Mouse (Mus musculus) forebrain, embryonic 13.5 days (tissue): ENCODE data around the gene Clec11a. TPM values are rescaled to one million over a fixed set of nuclear protein-coding genes. Genes with fewer than 3 reads are reported as not detected.

ENCODE experiments used
- ATAC-seq: fragments of 200-750 bp; cut with Nextera tagmentation; 2 replicates; pipeline ENCODE4 v1.8.0; 2017
- H3K27ac ChIP-seq: fragments of 300-500 bp; sonication (generic); 2 replicates; pipeline ENCODE4 v1.5.1; 2015; ENCODE audit warnings: inconsistent platforms, mild to moderate bottlenecking, moderate library complexity
- H3K27me3 ChIP-seq: fragments of 300-500 bp; sonication (generic); 2 replicates; pipeline ENCODE4 v1.6.1; 2015; ENCODE audit warnings: mild to moderate bottlenecking, inconsistent platforms
- H3K36me3 ChIP-seq: fragments of 300-500 bp; sonication (generic); 2 replicates; pipeline ENCODE4 v1.6.1; 2015; ENCODE audit warnings: mild to moderate bottlenecking, inconsistent platforms; ENCODE audit not compliant: poor library complexity, severe bottlenecking
- H3K4me1 ChIP-seq: fragments of 300-500 bp; sonication (generic); 2 replicates; pipeline ENCODE4 v1.6.1; 2015; ENCODE audit warnings: inconsistent platforms
- H3K4me2 ChIP-seq: fragments of 300-500 bp; sonication (generic); 2 replicates; pipeline ENCODE4 v1.6.1; 2015; ENCODE audit warnings: inconsistent platforms, mild to moderate bottlenecking, moderate library complexity
- H3K4me3 ChIP-seq: fragments of 300-500 bp; sonication (generic); 2 replicates; pipeline ENCODE4 v1.5.1; 2015; ENCODE audit warnings: mild to moderate bottlenecking, inconsistent platforms
- H3K9ac ChIP-seq: fragments of 300-500 bp; sonication (generic); 2 replicates; pipeline ENCODE4 v1.6.1; 2015; ENCODE audit warnings: mild to moderate bottlenecking, inconsistent platforms
- H3K9me3 ChIP-seq: fragments of 300-500 bp; sonication (generic); replicated peaks from 2 replicates; pipeline ENCODE4 v1.6.1; 2016; ENCODE audit warnings: inconsistent platforms
- WGBS: fragments of 180-500 bp; shearing (Covaris S2); methylation state at CpG from one replicate; pipeline ENCODE4 v1.1.7; 2015; 5-methylcytosine and 5-hydroxymethylcytosine counted together
- polyA plus RNA-seq: library from polyadenylated mRNA; unstranded; fragments of >200 nt; fragmentation: Nextera tagmentation; extraction: Ambion mirVana; gene quantifications from 2 replicates; pipeline ENCODE4 v1.2.1, GENCODE M21; 2015

Gene Clec11a
- polyA plus RNA-seq = 3.0 and 3.4 TPM in 2 replicates

GRCm38 (mm10) chr7:44306516-44307240 lies at the start of gene Clec11a:
TSS of gene Clec11a (minus strand) at chr7:44306902.
- H3K27me3 ChIP-seq = no peaks in the 10 kb centered on the region
- no peak for ATAC-seq
- peaks cover 35% of the 10 kb centered on the region for H3K4me1 ChIP-seq
- H3K9me3 ChIP-seq = no peaks in the 10 kb centered on the region
- no peaks in the 10 kb centered on the region for H3K36me3 ChIP-seq
- H3K27ac ChIP-seq = peak within 1 kb of the TSS; percentile 95
- 0 out of 2 replicates have a peak within 1 kb of the TSS, but pooled peaks have one; percentile 68 for H3K4me3 ChIP-seq
- WGBS = 60% methylated on average over 6 of the region's 6 CpGs
- peak within 1 kb of the TSS; percentile 81 for H3K4me2 ChIP-seq
- peak within 1 kb of the TSS; percentile 14; the same call in 1 of the 2 replicates for H3K9ac ChIP-seq

GRCm38 (mm10) chr7:44355411-44355810 lies 48.7 kb upstream of the Clec11a start:
- 55% methylated on average over 6 of the region's 6 CpGs for WGBS
- H3K4me3 ChIP-seq = no peak overlapping the region
- no peak overlapping the region for H3K27ac ChIP-seq
- H3K36me3 ChIP-seq = no peaks in the 10 kb centered on the region
- no peak for ATAC-seq
- H3K4me1 ChIP-seq = peaks cover 68% of the 10 kb centered on the region
- H3K27me3 ChIP-seq = peaks cover 81% of the 10 kb centered on the region
- no peak overlapping the region for H3K4me2 ChIP-seq
- no peaks in the 10 kb centered on the region for H3K9me3 ChIP-seq
- no peak overlapping the region for H3K9ac ChIP-seq

- ATAC-seq = no peak
- Histone ChIP-seq H3K36me3 (peaks cover 4% of the 10 kb centered on the region; the same call in 1 of the 2 replicates), H3K27me3 (peaks cover 88% of the 10 kb centered on the region), H3K4me1 (peaks cover 59% of the 10 kb centered on the region), H3K4me2 (peak overlapping the region; percentile 32), H3K9ac (0 out of 2 replicates have a peak overlapping the region, but pooled peaks have one; percentile 45), H3K9me3 (no peaks in the 10 kb centered on the region), H3K27ac (no peak overlapping the region), H3K4me3 (peak overlapping the region; percentile 17)
- 1% methylated on average over 35 of the region's 35 CpGs for WGBS
Observed at GRCm38 (mm10) chr7:44353601-44354340, 47.1 kb upstream of the Clec11a start.

GRCm38 (mm10) chr7:44352750-44353600 lies 46.3 kb upstream of the Clec11a start:
- Histone ChIP-seq H3K9me3 (no peaks in the 10 kb centered on the region), H3K36me3 (peaks cover 4% of the 10 kb centered on the region; the same call in 1 of the 2 replicates), H3K4me1 (peaks cover 54% of the 10 kb centered on the region), H3K27me3 (peaks cover 88% of the 10 kb centered on the region), H3K27ac (no peak overlapping the region), H3K4me2 (peak overlapping the region; percentile 32), H3K9ac (peak overlapping the region; percentile 45; the same call in 1 of the 2 replicates), H3K4me3 (peak overlapping the region; percentile 18)
- 3% methylated on average over 58 of the region's 71 CpGs for WGBS
- ATAC-seq = no peak

GRCm38 (mm10) chr7:44351881-44352749 lies 45.4 kb upstream of the Clec11a start:
- Histone ChIP-seq H3K27me3 (peaks cover 80% of the 10 kb centered on the region), H3K27ac (no peak overlapping the region), H3K4me1 (peaks cover 46% of the 10 kb centered on the region), H3K4me2 (peak overlapping the region; percentile 56), H3K36me3 (peaks cover 8% of the 10 kb centered on the region; the same call in 1 of the 2 replicates), H3K9me3 (no peaks in the 10 kb centered on the region), H3K4me3 (peak overlapping the region; percentile 18), H3K9ac (peak overlapping the region; percentile 45; the same call in 1 of the 2 replicates)
- no peak for ATAC-seq
- 3% methylated on average over 62 of the region's 71 CpGs for WGBS

GRCm38 (mm10) chr7:44350957-44351711 lies 44.4 kb upstream of the Clec11a start:
- no peaks in the 10 kb centered on the region for H3K9me3 ChIP-seq
- H3K27ac ChIP-seq = no peak overlapping the region
- 3% methylated on average over 25 of the region's 25 CpGs for WGBS
- ATAC-seq = peak; percentile 70
- H3K9ac ChIP-seq = peak overlapping the region; percentile 58
- peaks cover 17% of the 10 kb centered on the region for H3K36me3 ChIP-seq
- H3K4me3 ChIP-seq = peak overlapping the region; percentile 13
- peaks cover 40% of the 10 kb centered on the region for H3K4me1 ChIP-seq
- peak overlapping the region; percentile 56 for H3K4me2 ChIP-seq
- H3K27me3 ChIP-seq = peaks cover 71% of the 10 kb centered on the region

- no peak for ATAC-seq
- no peak overlapping the region for H3K9ac ChIP-seq
- H3K9me3 ChIP-seq = no peaks in the 10 kb centered on the region
- peaks cover 35% of the 10 kb centered on the region for H3K36me3 ChIP-seq
- peaks cover 37% of the 10 kb centered on the region for H3K4me1 ChIP-seq
- WGBS = 28% methylated on average over 3 of the region's 3 CpGs
- no peak overlapping the region for H3K4me3 ChIP-seq
- H3K27me3 ChIP-seq = peaks cover 50% of the 10 kb centered on the region
- H3K4me2 ChIP-seq = no peak overlapping the region
- H3K27ac ChIP-seq = no peak overlapping the region
Observed at GRCm38 (mm10) chr7:44349043-44349442, 42.3 kb upstream of the Clec11a start.

- Histone ChIP-seq H3K9ac (no peak overlapping the region), H3K4me3 (no peak overlapping the region), H3K36me3 (peaks cover 55% of the 10 kb centered on the region), H3K27ac (no peak overlapping the region), H3K9me3 (no peaks in the 10 kb centered on the region), H3K4me1 (no peaks in the 10 kb centered on the region), H3K27me3 (peaks cover 16% of the 10 kb centered on the region), H3K4me2 (no peak overlapping the region)
- 81% methylated on average over 12 of the region's 12 CpGs for WGBS
- no peak for ATAC-seq
Observed at GRCm38 (mm10) chr7:44344622-44345021, 37.9 kb upstream of the Clec11a start.

- no peak overlapping the region for H3K27ac ChIP-seq
- 31% methylated on average over 11 of the region's 11 CpGs for WGBS
- H3K36me3 ChIP-seq = peaks cover 51% of the 10 kb centered on the region
- H3K4me1 ChIP-seq = no peaks in the 10 kb centered on the region
- no peak overlapping the region for H3K4me2 ChIP-seq
- H3K27me3 ChIP-seq = peaks cover 21% of the 10 kb centered on the region
- H3K9me3 ChIP-seq = no peaks in the 10 kb centered on the region
- no peak overlapping the region for H3K9ac ChIP-seq
- ATAC-seq = no peak
- H3K4me3 ChIP-seq = no peak overlapping the region
Observed at GRCm38 (mm10) chr7:44343459-44344015, 36.8 kb upstream of the Clec11a start.

GRCm38 (mm10) chr7:44341714-44342113 lies 35.0 kb upstream of the Clec11a start:
- no peak overlapping the region for H3K27ac ChIP-seq
- WGBS = 66% methylated on average over 5 of the region's 5 CpGs
- no peak overlapping the region for H3K9ac ChIP-seq
- no peak overlapping the region for H3K4me2 ChIP-seq
- H3K27me3 ChIP-seq = peaks cover 33% of the 10 kb centered on the region
- H3K9me3 ChIP-seq = no peaks in the 10 kb centered on the region
- no peak for ATAC-seq
- peaks cover 12% of the 10 kb centered on the region; the same call in 1 of the 2 replicates for H3K4me1 ChIP-seq
- no peak overlapping the region for H3K4me3 ChIP-seq
- peaks cover 44% of the 10 kb centered on the region for H3K36me3 ChIP-seq
